Mouse (Mus musculus): Measurements from ENCODE around the gene Olfr1450. TPM values are rescaled to one million over a fixed set of nuclear protein-coding genes. Genes with fewer than 3 reads are reported as not detected.

Olfr1450 gene
- not detected in 2 replicates for polyA plus RNA-seq (2012; ENCODE audit: low replicate concordance)

GRCm38 (mm10) chr19:12949958-12950357 lies at the start of gene Olfr1450:
Gene Olfr1450, plus strand, starts transcription at chr19:12950258.

GRCm38 (mm10) chr19:12903643-12904042 lies 46.4 kb upstream of the Olfr1450 start, which contains the start of gene Olfr1447:
Gene Olfr1447, minus strand, starts transcription at chr19:12903743.

GRCm38 (mm10) chr19:12924319-12924718 lies 25.7 kb upstream of the Olfr1450 start, which contains the start of gene Olfr1448:
Gene Olfr1448, minus strand, starts transcription at chr19:12924419.

GRCm38 (mm10) chr19:12930540-12930939 lies 19.5 kb upstream of the Olfr1450 start, which contains the start of gene Olfr1449:
Gene Olfr1449, plus strand, starts transcription at chr19:12930840.

GRCm38 (mm10) chr19:12994714-12995113 lies 44.7 kb downstream of the Olfr1450 start, which contains the start of gene Olfr1451:
Gene Olfr1451, plus strand, starts transcription at chr19:12995014.

Other genes with a start within 250 kb of the Olfr1450 start
- 0.26 TPM in 1 of 2 replicates, not detected in the other for gene Cntf, start 184.6 kb upstream of the Olfr1450 start, polyA plus RNA-seq (2012; ENCODE audit: low replicate concordance)
- 24.5 and 39.3 TPM in 2 replicates for gene Zfp91, start 154.1 kb upstream of the Olfr1450 start, polyA plus RNA-seq (2012; ENCODE audit: low replicate concordance)
- 4.5 and 5.1 TPM in 2 replicates for gene Lpxn, start 154.1 kb upstream of the Olfr1450 start, polyA plus RNA-seq (2012; ENCODE audit: low replicate concordance)
- gene Gm5244, start 103.6 kb upstream of the Olfr1450 start, polyA plus RNA-seq (2012; ENCODE audit: low replicate concordance) = not detected in 2 replicates
- 0.10 TPM in 1 of 2 replicates, not detected in the other for gene Olfr1444, start 93.0 kb upstream of the Olfr1450 start, polyA plus RNA-seq (2012; ENCODE audit: low replicate concordance)
- not detected in 2 replicates for gene Olfr1445, start 66.4 kb upstream of the Olfr1450 start, polyA plus RNA-seq (2012; ENCODE audit: low replicate concordance)
- gene Olfr1446, start 56.7 kb upstream of the Olfr1450 start, polyA plus RNA-seq (2012; ENCODE audit: low replicate concordance) = not detected in 2 replicates
- not detected in 2 replicates for gene Olfr1447, start 46.5 kb upstream of the Olfr1450 start, polyA plus RNA-seq (2012; ENCODE audit: low replicate concordance)
- not detected in 2 replicates for gene Olfr1448, start 25.8 kb upstream of the Olfr1450 start, polyA plus RNA-seq (2012; ENCODE audit: low replicate concordance)
- gene Olfr1449, start 19.4 kb upstream of the Olfr1450 start, polyA plus RNA-seq (2012; ENCODE audit: low replicate concordance) = not detected in 2 replicates
- gene Olfr1451, start 44.8 kb downstream of the Olfr1450 start, polyA plus RNA-seq (2012; ENCODE audit: low replicate concordance) = not detected in 2 replicates
- not detected in 2 replicates for gene Olfr1453, start 78.1 kb downstream of the Olfr1450 start, polyA plus RNA-seq (2012; ENCODE audit: low replicate concordance)
- gene Olfr1454, start 110.4 kb downstream of the Olfr1450 start, polyA plus RNA-seq (2012; ENCODE audit: low replicate concordance) = not detected in 2 replicates
- gene Olfr1457, start 147.6 kb downstream of the Olfr1450 start, polyA plus RNA-seq (2012; ENCODE audit: low replicate concordance) = not detected in 2 replicates
- gene Olfr1458, start 156.5 kb downstream of the Olfr1450 start, polyA plus RNA-seq (2012; ENCODE audit: low replicate concordance) = not detected in 2 replicates
- not detected in 2 replicates for gene Olfr1459, start 199.3 kb downstream of the Olfr1450 start, polyA plus RNA-seq (2012; ENCODE audit: low replicate concordance)
- not detected in 2 replicates for gene Olfr1461, start 212.7 kb downstream of the Olfr1450 start, polyA plus RNA-seq (2012; ENCODE audit: low replicate concordance)
- not detected in 2 replicates for gene Olfr1462, start 235.5 kb downstream of the Olfr1450 start, polyA plus RNA-seq (2012; ENCODE audit: low replicate concordance)